ENCODE assay signal across 33 mouse cellular contexts in genomic region chr13:107025663-107026062, GRCm38 (mm10). TPM values are rescaled to one million over a fixed set of nuclear protein-coding genes. Genes with fewer than 3 reads are reported as not detected.
DNase-seq lines count a peak whose midpoint lies in the region; ATAC-seq and TF ChIP-seq lines count a peak whose summit lies in the region.
"Had no signal": no experiment of that assay in that cellular context is flagged by ENCODE, and none has a peak within 500 bp of the region (broad histone marks: within the 10 kb centered on the region; RNA-seq: fewer than 3 reads in every experiment).

No protein-coding gene starts in this region.

- 33% methylated on average over 3 of the region's 3 CpGs for WGBS in liver, postnatal 0 days (ENCODE audit: insufficient replicate concordance)
- WGBS in heart, embryonic 12.5 days = 61% methylated on average over 3 of the region's 3 CpGs

- DNase-seq in thymus, postnatal 0 days (ENCODE audit: low spot score) = peak; percentile 30
- DNase-seq in thymus, adult 18-20 months = no peak
- no peak for DNase-seq in liver, postnatal 0 days
- no peak for DNase-seq in adrenal gland, postnatal 25 days
- DNase-seq in layer of hippocampus, adult 18-20 months (ENCODE audit: low spot score in 2 of 2) = no peak
- DNase-seq in layer of hippocampus, adult 11-12 months (ENCODE audit: low spot score) = no peak
- DNase-seq: cerebellum, adult 11 months; cerebellum, adult 9-10 months; forebrain, postnatal 0 days; heart, postnatal 36 days; kidney, adult 2 months; kidney, postnatal 36 days; layer of hippocampus, postnatal 36 days; lung, embryonic 14.5 days; lung, postnatal 14 days; midbrain, embryonic 14.5 days; retina, postnatal 1 day; right cerebral cortex, postnatal 25 days; thymus, postnatal 25 days had no signal

- no peak overlapping the region for H3K4me3 ChIP-seq in liver, postnatal 0 days (ENCODE audit: low read depth, low read length)
- H3K4me3 ChIP-seq in heart, embryonic 12.5 days = no peak overlapping the region
- H3K4me3 ChIP-seq: embryonic facial prominence, embryonic 13.5 days; forebrain, embryonic 10.5 days; heart, embryonic 15.5 days; hindbrain, embryonic 12.5 days; intestine, embryonic 15.5 days; limb, embryonic 10.5 days; limb, embryonic 15.5 days; neural tube, embryonic 15.5 days; stomach, embryonic 15.5 days had no signal

- H3K27ac ChIP-seq in liver, postnatal 0 days (ENCODE audit: low read depth) = peak overlapping the region; percentile 48; the same call in 1 of the 2 replicates
- H3K27ac ChIP-seq in heart, embryonic 12.5 days (ENCODE audit: poor library complexity, severe bottlenecking) = no peak overlapping the region
- H3K27ac ChIP-seq: embryonic facial prominence, embryonic 13.5 days; forebrain, embryonic 10.5 days; heart, embryonic 15.5 days; hindbrain, embryonic 12.5 days; hindbrain, postnatal 0 days; intestine, embryonic 15.5 days; limb, embryonic 10.5 days; limb, embryonic 15.5 days; neural tube, embryonic 15.5 days; stomach, embryonic 15.5 days had no signal

- H3K4me1 ChIP-seq in liver, postnatal 0 days (ENCODE audit: insufficient read depth) = peaks cover 11% of the 10 kb centered on the region
- peaks cover 5% of the 10 kb centered on the region for H3K4me1 ChIP-seq in heart, embryonic 12.5 days (replicated peaks)
- H3K4me1 ChIP-seq: intestine, embryonic 15.5 days; stomach, embryonic 15.5 days had no signal

- TF ChIP-seq CTCF in liver, postnatal 0 days (IDR thresholded peaks at IDR 0.05; ENCODE audit: low read depth) = no peak

- H3K27me3 ChIP-seq in liver, postnatal 0 days (ENCODE audit: insufficient read depth, low read length) = no peaks in the 10 kb centered on the region
- H3K27me3 ChIP-seq in heart, embryonic 12.5 days (replicated peaks) = no peaks in the 10 kb centered on the region
- H3K27me3 ChIP-seq: embryonic facial prominence, embryonic 13.5 days; heart, embryonic 15.5 days; hindbrain, embryonic 12.5 days; intestine, embryonic 15.5 days; limb, embryonic 15.5 days; neural tube, embryonic 15.5 days; Patski; stomach, embryonic 15.5 days had no signal

- H3K4me2 ChIP-seq in liver, postnatal 0 days (ENCODE audit: low read depth, low read length) = no peak overlapping the region
- H3K4me2 ChIP-seq in heart, embryonic 12.5 days = no peak overlapping the region
- H3K4me2 ChIP-seq: embryonic facial prominence, embryonic 13.5 days; heart, embryonic 15.5 days; hindbrain, embryonic 12.5 days; intestine, embryonic 15.5 days; limb, embryonic 15.5 days; lung, embryonic 14.5 days; neural tube, embryonic 15.5 days; stomach, embryonic 15.5 days had no signal

- peak; percentile 31 for ATAC-seq in common myeloid progenitor, adult 5-6 weeks (replicated peaks; ENCODE audit: low read depth, poor library complexity, severe bottlenecking)
- ATAC-seq in liver, postnatal 0 days = no peak
- no peak for ATAC-seq in heart, embryonic 12.5 days (ENCODE audit: insufficient number of reproducible peaks, low FRiP score)
- ATAC-seq: CD4-positive, CD25-positive, alpha-beta regulatory T cell, adult 4 months; forebrain, postnatal 0 days; hindbrain, postnatal 0 days; intestine, embryonic 15.5 days; Patski had no signal

- no peak for TF ChIP-seq EP300 in liver, postnatal 0 days (IDR thresholded peaks at IDR 0.05; ENCODE audit: low read depth)

- no peaks in the 10 kb centered on the region for H3K36me3 ChIP-seq in liver, postnatal 0 days (replicated peaks; ENCODE audit: insufficient read depth, low read length)
- no peaks in the 10 kb centered on the region for H3K36me3 ChIP-seq in heart, embryonic 12.5 days
- H3K36me3 ChIP-seq: embryonic facial prominence, embryonic 13.5 days; forebrain, embryonic 10.5 days; heart, embryonic 15.5 days; hindbrain, embryonic 12.5 days; intestine, embryonic 15.5 days; limb, embryonic 10.5 days; limb, embryonic 15.5 days; neural tube, embryonic 15.5 days; stomach, embryonic 15.5 days had no signal

- no peak overlapping the region for H3K9ac ChIP-seq in liver, postnatal 0 days (replicated peaks)
- no peak overlapping the region for H3K9ac ChIP-seq in heart, embryonic 12.5 days
- H3K9ac ChIP-seq: embryonic facial prominence, embryonic 13.5 days; forebrain, postnatal 0 days; heart, embryonic 15.5 days; hindbrain, embryonic 12.5 days; intestine, embryonic 15.5 days; limb, embryonic 15.5 days; lung, embryonic 14.5 days; neural tube, embryonic 15.5 days; stomach, embryonic 15.5 days had no signal

- H3K9me3 ChIP-seq in liver, postnatal 0 days (ENCODE audit: low read length) = no peaks in the 10 kb centered on the region
- no peaks in the 10 kb centered on the region for H3K9me3 ChIP-seq in heart, embryonic 12.5 days (replicated peaks)
- H3K9me3 ChIP-seq: heart, embryonic 15.5 days; hindbrain, embryonic 12.5 days; intestine, embryonic 15.5 days; limb, embryonic 10.5 days; limb, embryonic 15.5 days; neural tube, embryonic 15.5 days; stomach, embryonic 15.5 days had no signal

RNA-seq across cellular contexts. Expression of gene Kif2a, which starts 3.7 kb away (rescaled TPM):
- polyA plus RNA-seq in thymus, postnatal 0 days (2015; fragmentation: Nextera tagmentation; extraction: Ambion mirVana) = 26.9 and 35.4 TPM in 2 replicates
- total RNA-seq in common myeloid progenitor, adult 5-6 weeks (2017) = 37.3 and 45.9 TPM in 2 replicates
- polyA plus RNA-seq in liver, postnatal 0 days (2015; fragmentation: Nextera tagmentation; extraction: Ambion mirVana) = 15.5 and 21.2 TPM in 2 replicates
- 33.3 and 42.7 TPM in 2 replicates for total RNA-seq in adrenal gland, postnatal 25 days (2021)
- 100 to 1,000 TPM; 101 to 118 TPM for total RNA-seq in layer of hippocampus, adult 18-20 months (2021)
- polyA plus RNA-seq in heart, embryonic 12.5 days (2016; fragmentation: Nextera tagmentation; extraction: Ambion mirVana) = 16.8 and 19.5 TPM in 2 replicates
